Mouse (Mus musculus) hindbrain, embryonic 11.5 days (tissue): ENCODE measurements at regions not wholly inside any gene's neighbourhood (a gene's known extent, or its start where the extent isn't known, plus 50 kb on each side); places are given as distances from the start of the nearest gene placed in this dataset.

Experiments used
- ATAC-seq: fragments of 200-750 bp; cut with Nextera tagmentation; 2 replicates; pipeline ENCODE4 v1.8.0; 2017; ENCODE audit warnings: mild to moderate bottlenecking, moderate TSS enrichment, moderate library complexity; ENCODE audit not compliant: low FRiP score
- DNase-seq: peaks from one replicate; pipeline ENCODE4 v3.0.0-alpha.2; 2015; ENCODE audit warnings: low spot score
- H3K27ac ChIP-seq: fragments of 300-500 bp; sonication (generic); 2 replicates; pipeline ENCODE4 v1.5.1; 2014; ENCODE audit warnings: mild to moderate bottlenecking, low read depth, low read length
- H3K27me3 ChIP-seq: fragments of 300-500 bp; sonication (generic); 2 replicates; pipeline ENCODE4 v1.6.1; 2014; ENCODE audit warnings: mild to moderate bottlenecking, low read length, moderate library complexity, mixed read lengths; ENCODE audit not compliant: control insufficient read depth, insufficient read depth
- H3K36me3 ChIP-seq: fragments of 300-500 bp; sonication (generic); 2 replicates; pipeline ENCODE4 v1.6.1; 2014; ENCODE audit warnings: mild to moderate bottlenecking, low read length, moderate library complexity, mixed read lengths; ENCODE audit not compliant: control insufficient read depth, insufficient read depth
- H3K4me1 ChIP-seq: fragments of 300-500 bp; sonication (generic); replicated peaks from 2 replicates; pipeline ENCODE4 v1.6.1; 2014; ENCODE audit warnings: low read length, mixed read lengths; ENCODE audit not compliant: control insufficient read depth, insufficient read depth
- H3K4me2 ChIP-seq: fragments of 300-500 bp; sonication (generic); replicated peaks from 2 replicates; pipeline ENCODE4 v1.6.1; 2014; ENCODE audit warnings: mild to moderate bottlenecking, low read depth, low read length
- H3K4me3 ChIP-seq: fragments of 300-500 bp; sonication (generic); 2 replicates; pipeline ENCODE4 v1.5.1; 2014; ENCODE audit warnings: low read depth, low read length
- H3K9ac ChIP-seq: fragments of 300-500 bp; sonication (generic); 2 replicates; pipeline ENCODE4 v1.6.1; 2014; ENCODE audit warnings: low read depth, low read length
- H3K9me3 ChIP-seq: fragments of 300-500 bp; sonication (generic); 2 replicates; pipeline ENCODE4 v1.6.1; 2016; ENCODE audit warnings: low read length; ENCODE audit not compliant: control insufficient read depth
- WGBS: fragments of 180-500 bp; shearing (Covaris S2); extraction: QIAGEN DNeasy Blood & Tissue Kit; methylation state at CpG from one replicate; pipeline ENCODE4 v1.1.7; 2014; 5-methylcytosine and 5-hydroxymethylcytosine counted together

DNA sequence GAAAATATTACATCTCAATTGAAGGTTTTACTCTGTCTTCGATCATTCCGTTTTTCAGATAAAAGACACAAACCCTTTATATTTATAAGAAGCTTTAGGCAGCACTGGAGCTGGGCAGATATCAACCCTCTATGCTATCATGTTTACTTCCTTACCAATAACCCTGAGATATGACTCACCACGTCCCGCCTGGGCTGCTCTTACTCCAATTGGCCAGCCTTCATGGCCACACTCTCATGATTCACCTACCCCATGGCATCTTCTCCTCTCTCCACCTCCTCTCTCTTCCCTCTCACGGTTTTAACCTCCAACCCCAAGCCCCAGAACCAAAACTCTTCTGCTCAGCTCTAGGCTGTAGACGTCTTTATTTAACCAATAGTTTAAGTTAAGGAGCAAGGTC is 171.9 kb upstream of the Ubl3 start:
- no peak overlapping the region for H3K4me2 ChIP-seq
- H3K27me3 ChIP-seq: no peaks in the 10 kb centered on the region
- no peaks in the 10 kb centered on the region for H3K9me3 ChIP-seq
- 88% methylated on average over 6 of the region's 6 CpGs for WGBS
- H3K4me1 ChIP-seq: no peaks in the 10 kb centered on the region
- ATAC-seq: no peak
- no peaks in the 10 kb centered on the region for H3K36me3 ChIP-seq
- no peak overlapping the region for H3K27ac ChIP-seq
- DNase-seq: no peak
- H3K4me3 ChIP-seq: no peak overlapping the region
- H3K9ac ChIP-seq: no peak overlapping the region

DNA sequence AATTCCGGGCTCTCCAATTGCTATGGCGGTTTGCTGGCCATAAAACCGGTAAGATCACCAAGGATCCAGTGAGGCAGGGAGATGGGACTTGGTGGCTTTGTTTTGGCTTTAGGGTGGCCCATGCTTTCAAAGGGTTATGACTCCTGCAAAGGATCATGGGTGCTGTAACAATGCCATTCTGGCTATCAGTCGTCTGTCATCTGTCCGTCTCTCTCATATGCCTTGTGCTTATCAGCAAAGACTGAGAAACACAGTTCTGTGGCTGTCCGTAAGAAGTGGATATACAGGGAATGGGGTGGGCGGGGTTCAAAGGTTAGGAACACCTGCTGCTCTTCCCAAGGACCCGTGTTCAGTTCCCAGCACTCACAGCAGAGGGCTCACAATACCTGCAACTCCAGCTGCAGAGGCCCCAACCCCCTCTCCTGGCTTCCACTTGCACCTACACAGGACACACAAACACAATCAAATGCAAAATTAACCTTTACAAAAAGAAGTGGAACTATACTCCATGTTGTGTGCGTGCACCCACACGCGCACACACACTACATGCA is 171.2 kb upstream of the Ubl3 start:
- H3K27ac ChIP-seq: no peak overlapping the region
- no peak for ATAC-seq
- H3K4me3 ChIP-seq: no peak overlapping the region
- no peak for DNase-seq
- H3K9ac ChIP-seq: no peak overlapping the region
- H3K27me3 ChIP-seq: no peaks in the 10 kb centered on the region
- H3K4me1 ChIP-seq: no peaks in the 10 kb centered on the region
- H3K9me3 ChIP-seq: no peaks in the 10 kb centered on the region
- no peaks in the 10 kb centered on the region for H3K36me3 ChIP-seq
- H3K4me2 ChIP-seq: no peak overlapping the region
- WGBS: 89% methylated on average over 11 of the region's 11 CpGs

DNA sequence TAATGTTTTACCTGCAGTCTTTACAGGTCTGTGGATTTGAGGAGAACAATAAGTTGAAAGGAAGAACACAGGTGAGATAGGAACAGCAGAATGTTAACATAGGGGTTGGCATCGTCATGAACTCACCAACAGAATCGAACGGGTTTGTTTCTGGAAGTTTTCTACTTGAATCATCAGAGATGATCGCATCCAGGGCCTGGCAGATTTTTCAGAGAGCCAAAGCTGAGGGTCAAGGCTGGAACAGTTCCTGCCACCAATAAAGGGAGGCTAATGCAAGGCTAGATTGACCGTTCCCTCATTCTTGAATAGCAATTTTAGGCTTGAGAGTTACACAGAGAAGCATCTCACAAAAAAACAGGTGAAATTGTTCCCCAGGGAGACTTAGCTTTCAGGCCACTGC is 168.0 kb upstream of the Ubl3 start:
- Histone ChIP-seq H3K9me3 (no peaks in the 10 kb centered on the region), H3K9ac (no peak overlapping the region), H3K36me3 (no peaks in the 10 kb centered on the region), H3K4me1 (no peaks in the 10 kb centered on the region), H3K4me2 (no peak overlapping the region), H3K27ac (no peak overlapping the region), H3K27me3 (no peaks in the 10 kb centered on the region), H3K4me3 (no peak overlapping the region)
- ATAC-seq (no peak), DNase-seq (no peak)
- 93% methylated on average over 5 of the region's 5 CpGs for WGBS

DNA sequence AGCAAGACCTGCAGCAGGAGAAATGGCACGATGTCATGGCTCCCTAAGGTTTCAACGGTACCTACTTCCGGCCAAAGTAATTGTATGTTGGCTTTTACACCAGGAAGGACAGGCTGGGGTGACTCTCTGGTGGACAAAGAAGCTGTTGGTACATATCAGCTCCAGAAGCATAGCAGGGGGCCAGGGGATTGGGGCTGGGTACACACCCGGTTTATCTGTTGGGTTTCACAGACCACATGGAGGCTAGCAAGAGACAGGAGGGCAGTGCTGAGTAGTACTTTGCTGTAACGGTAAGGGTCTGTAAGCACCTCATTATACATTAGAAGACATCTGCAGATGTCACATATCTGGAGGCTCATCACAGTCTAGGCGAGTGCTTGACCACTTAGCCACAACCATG is 164.0 kb upstream of the Ubl3 start:
- Histone ChIP-seq H3K9ac (no peak overlapping the region), H3K9me3 (no peaks in the 10 kb centered on the region), H3K27me3 (no peaks in the 10 kb centered on the region), H3K27ac (no peak overlapping the region), H3K4me2 (no peak overlapping the region), H3K36me3 (no peaks in the 10 kb centered on the region), H3K4me3 (no peak overlapping the region), H3K4me1 (no peaks in the 10 kb centered on the region)
- WGBS: 91% methylated on average over 6 of the region's 6 CpGs
- DNase-seq (no peak), ATAC-seq (no peak)

DNA sequence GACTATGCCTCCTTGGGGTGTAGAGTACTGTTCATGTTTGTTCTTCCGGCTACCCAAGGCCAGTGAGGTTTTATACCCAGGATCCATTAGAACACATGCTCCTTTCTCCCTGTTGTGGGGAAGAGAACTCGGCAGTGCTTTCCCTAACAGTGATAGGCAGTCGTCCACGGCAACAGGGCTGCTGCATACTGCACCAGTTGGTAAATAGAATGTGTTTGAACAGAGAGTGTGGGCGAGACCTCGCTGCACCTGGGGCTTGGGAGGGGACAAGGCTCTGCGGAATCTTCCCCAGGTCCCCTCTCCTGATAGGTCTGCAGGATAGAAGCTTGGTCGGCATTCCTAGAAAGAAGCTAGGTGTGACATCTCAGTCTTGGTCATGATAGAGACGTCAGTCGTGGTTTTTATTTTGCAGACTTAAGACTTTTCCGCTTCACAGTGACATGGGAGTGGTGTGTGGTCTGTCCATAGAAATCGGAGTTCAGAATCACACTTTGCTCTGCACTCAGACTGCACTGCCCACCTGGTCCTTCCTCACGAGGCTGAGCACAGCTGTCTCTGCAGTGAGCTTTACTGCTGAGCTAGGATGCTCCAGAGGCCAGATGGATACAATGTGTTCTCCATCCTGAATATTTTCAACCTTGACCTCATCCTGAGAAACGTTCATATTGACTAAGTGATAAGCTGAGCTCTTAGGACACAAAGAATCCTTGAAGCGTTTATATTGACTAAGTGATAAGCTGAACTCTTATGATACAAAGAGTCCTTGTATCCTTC is 162.8 kb upstream of the Ubl3 start:
- no peaks in the 10 kb centered on the region for H3K27me3 ChIP-seq
- H3K9me3 ChIP-seq: no peaks in the 10 kb centered on the region
- no peak overlapping the region for H3K27ac ChIP-seq
- H3K4me1 ChIP-seq: no peaks in the 10 kb centered on the region
- DNase-seq (no peak), ATAC-seq (no peak)
- no peak overlapping the region for H3K9ac ChIP-seq
- H3K4me3 ChIP-seq: no peak overlapping the region
- H3K4me2 ChIP-seq: no peak overlapping the region
- H3K36me3 ChIP-seq: no peaks in the 10 kb centered on the region
- WGBS: 79% methylated on average over 15 of the region's 15 CpGs

DNA sequence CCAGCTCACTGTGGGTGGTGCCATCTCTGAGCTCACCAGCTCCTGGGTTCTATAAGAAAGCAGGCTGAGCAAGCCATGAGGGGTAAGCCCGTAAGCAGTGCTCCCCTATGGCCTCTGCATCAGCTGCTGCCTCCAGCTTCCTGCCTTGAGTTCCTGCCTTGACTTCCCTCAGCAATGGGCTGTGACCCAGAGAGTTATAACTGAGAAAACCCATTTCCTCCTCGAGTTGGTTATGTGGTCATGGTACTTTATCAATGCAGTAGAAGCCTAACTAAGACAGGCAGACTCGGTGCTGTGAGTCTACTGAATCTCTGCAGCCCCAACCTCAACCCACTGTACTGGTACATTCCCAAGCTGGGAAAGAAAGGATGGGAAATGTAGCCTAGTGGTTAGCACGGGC is 162.2 kb upstream of the Ubl3 start:
- H3K9me3 ChIP-seq: no peaks in the 10 kb centered on the region
- ATAC-seq: no peak
- no peak overlapping the region for H3K4me3 ChIP-seq
- H3K4me2 ChIP-seq: no peak overlapping the region
- WGBS: 81% methylated on average over 4 of the region's 4 CpGs
- H3K36me3 ChIP-seq: no peaks in the 10 kb centered on the region
- H3K4me1 ChIP-seq: no peaks in the 10 kb centered on the region
- H3K27me3 ChIP-seq: no peaks in the 10 kb centered on the region
- no peak overlapping the region for H3K9ac ChIP-seq
- DNase-seq: no peak
- no peak overlapping the region for H3K27ac ChIP-seq

DNA sequence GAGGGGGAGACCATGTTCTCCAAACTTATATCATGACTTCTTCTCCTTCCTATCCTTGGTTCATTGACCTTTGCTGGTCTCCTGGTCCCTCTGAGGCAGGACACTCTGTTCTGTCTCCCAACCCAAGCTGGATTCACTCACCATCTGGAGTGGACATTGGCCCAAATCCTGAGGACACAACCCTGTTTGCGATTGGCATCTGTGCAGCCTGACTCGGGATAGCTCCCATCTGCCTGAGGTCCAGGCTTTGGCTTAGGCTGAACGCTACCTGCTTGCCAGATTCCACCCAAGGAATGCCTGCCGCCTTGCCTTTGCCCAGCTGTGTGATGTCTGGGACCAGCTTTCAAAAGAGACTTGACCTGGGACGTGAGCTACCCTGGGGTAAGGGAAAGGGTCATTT is 161.2 kb upstream of the Ubl3 start:
- Histone ChIP-seq H3K4me2 (no peak overlapping the region), H3K4me3 (no peak overlapping the region), H3K4me1 (no peaks in the 10 kb centered on the region), H3K9ac (no peak overlapping the region), H3K9me3 (no peaks in the 10 kb centered on the region), H3K36me3 (no peaks in the 10 kb centered on the region), H3K27me3 (no peaks in the 10 kb centered on the region), H3K27ac (no peak overlapping the region)
- DNase-seq (no peak), ATAC-seq (no peak)
- WGBS: 91% methylated on average over 5 of the region's 5 CpGs

DNA sequence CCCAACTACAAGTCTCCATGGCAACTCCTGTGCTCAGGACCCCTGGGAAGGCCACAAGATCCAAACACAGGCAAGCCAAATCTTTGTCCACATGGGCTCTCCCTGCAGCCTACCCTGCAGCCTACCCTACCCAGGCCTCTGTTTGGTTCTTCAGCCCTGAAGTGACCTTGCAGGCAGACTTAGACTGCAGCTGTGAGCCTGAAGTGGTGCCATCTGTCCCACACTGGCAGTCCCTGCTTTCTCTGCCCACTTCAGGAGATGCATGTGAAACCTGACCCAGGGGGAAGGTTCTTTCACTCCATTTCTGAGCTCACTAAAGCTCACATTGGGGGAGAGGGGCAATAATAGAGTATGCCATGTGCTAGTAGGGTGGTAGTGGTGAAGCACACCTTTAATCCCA is 160.4 kb upstream of the Ubl3 start:
- DNase-seq: no peak
- ATAC-seq: no peak
- Histone ChIP-seq H3K4me1 (no peaks in the 10 kb centered on the region; the same call in 1 of the 2 replicates), H3K4me2 (no peak overlapping the region), H3K36me3 (no peaks in the 10 kb centered on the region), H3K27me3 (no peaks in the 10 kb centered on the region), H3K9me3 (no peaks in the 10 kb centered on the region), H3K9ac (no peak overlapping the region), H3K4me3 (no peak overlapping the region), H3K27ac (no peak overlapping the region)

DNA sequence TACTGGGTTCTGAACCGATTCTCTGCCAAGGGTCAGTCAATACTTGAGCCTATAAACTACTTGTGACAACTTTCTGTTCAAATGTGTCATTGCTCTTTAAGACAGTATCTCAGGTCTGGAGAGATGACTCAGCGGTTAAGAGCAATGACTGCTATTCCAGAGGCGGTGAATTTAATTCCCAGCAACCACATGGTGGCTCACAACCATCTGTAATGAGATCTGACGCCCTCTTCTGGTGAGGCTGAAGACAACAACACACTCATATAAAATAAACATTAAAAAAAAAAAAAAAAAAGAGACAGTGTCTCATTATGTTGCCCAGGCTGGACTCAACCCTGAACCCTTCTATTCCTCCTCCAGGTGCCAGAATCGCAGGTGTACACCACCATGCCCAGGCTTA is 159.0 kb upstream of the Ubl3 start:
- WGBS: 80% methylated on average over 5 of the region's 5 CpGs
- no peaks in the 10 kb centered on the region for H3K36me3 ChIP-seq
- no peaks in the 10 kb centered on the region; the same call in 1 of the 2 replicates for H3K4me1 ChIP-seq

More for the DNA sequence above, 159.0 kb upstream of the Ubl3 start:
- no peak overlapping the region for H3K9ac ChIP-seq
- H3K4me3 ChIP-seq: no peak overlapping the region
- H3K27me3 ChIP-seq: no peaks in the 10 kb centered on the region
- no peak overlapping the region for H3K4me2 ChIP-seq
- H3K27ac ChIP-seq: no peak overlapping the region
- ATAC-seq (no peak), DNase-seq (no peak)
- H3K9me3 ChIP-seq: no peaks in the 10 kb centered on the region
